ENCODE assay signal across 13 mouse cellular contexts in genomic region chr5:137668971-137669370, GRCm38 (mm10). TPM values are rescaled to one million over a fixed set of nuclear protein-coding genes. Genes with fewer than 3 reads are reported as not detected.
DNase-seq lines count a peak whose midpoint lies in the region; ATAC-seq lines count a peak whose summit lies in the region.
"Had no signal": no experiment of that assay in that cellular context is flagged by ENCODE, and none has a peak within 500 bp of the region (broad histone marks: within the 10 kb centered on the region; RNA-seq: fewer than 3 reads in every experiment).

No protein-coding gene starts in this region.

- H3K27ac ChIP-seq in embryonic facial prominence, embryonic 12.5 days: peak overlapping the region; percentile 19; the same call in 1 of the 2 replicates
- no peak overlapping the region for H3K27ac ChIP-seq in embryonic facial prominence, embryonic 10.5 days (replicated peaks)
- peak overlapping the region; percentile 42; the same call in 1 of the 2 replicates for H3K27ac ChIP-seq in stomach, embryonic 15.5 days
- H3K27ac ChIP-seq: layer of hippocampus, adult 2 months had no signal

- intact Hi-C loops in heart, postnatal 10 days (cut with DNase I): no loop called here

- H3K9ac ChIP-seq in embryonic facial prominence, embryonic 12.5 days: no peak overlapping the region
- H3K9ac ChIP-seq in stomach, embryonic 15.5 days: no peak overlapping the region

- no peaks in the 10 kb centered on the region for H3K9me3 ChIP-seq in embryonic facial prominence, embryonic 12.5 days
- no peaks in the 10 kb centered on the region for H3K9me3 ChIP-seq in embryonic facial prominence, embryonic 10.5 days
- H3K9me3 ChIP-seq in stomach, embryonic 15.5 days: no peaks in the 10 kb centered on the region

- ATAC-seq in embryonic facial prominence, embryonic 12.5 days (ENCODE audit: insufficient number of reproducible peaks, insufficient read depth, low FRiP score, low TSS enrichment): no peak
- ATAC-seq in stomach, embryonic 15.5 days (ENCODE audit: insufficient read depth, low FRiP score, low read depth): no peak
- ATAC-seq in CD4-positive, CD25-positive, alpha-beta regulatory T cell, adult 4 months: no peak

- 74% methylated on average over 10 of the region's 10 CpGs for WGBS in embryonic facial prominence, embryonic 12.5 days
- 86% methylated on average over 10 of the region's 10 CpGs for WGBS in embryonic facial prominence, embryonic 10.5 days
- 53% methylated on average over 10 of the region's 10 CpGs for WGBS in stomach, embryonic 15.5 days

- H3K27me3 ChIP-seq in embryonic facial prominence, embryonic 12.5 days: no peaks in the 10 kb centered on the region
- H3K27me3 ChIP-seq in embryonic facial prominence, embryonic 10.5 days (replicated peaks; ENCODE audit: low read depth, poor library complexity, severe bottlenecking): no peaks in the 10 kb centered on the region
- no peaks in the 10 kb centered on the region for H3K27me3 ChIP-seq in stomach, embryonic 15.5 days (replicated peaks)

- peaks cover 20% of the 10 kb centered on the region for H3K36me3 ChIP-seq in embryonic facial prominence, embryonic 12.5 days
- H3K36me3 ChIP-seq in embryonic facial prominence, embryonic 10.5 days (replicated peaks): peaks cover 40% of the 10 kb centered on the region
- peaks cover 7% of the 10 kb centered on the region; the same call in 1 of the 2 replicates for H3K36me3 ChIP-seq in stomach, embryonic 15.5 days

- no peak overlapping the region for H3K4me3 ChIP-seq in embryonic facial prominence, embryonic 12.5 days
- no peak overlapping the region for H3K4me3 ChIP-seq in embryonic facial prominence, embryonic 10.5 days
- no peak overlapping the region for H3K4me3 ChIP-seq in stomach, embryonic 15.5 days (replicated peaks)
- H3K4me3 ChIP-seq: layer of hippocampus, adult 2 months had no signal

- H3K4me1 ChIP-seq in embryonic facial prominence, embryonic 12.5 days: peaks cover 25% of the 10 kb centered on the region
- H3K4me1 ChIP-seq in embryonic facial prominence, embryonic 10.5 days: peaks cover 24% of the 10 kb centered on the region
- H3K4me1 ChIP-seq in stomach, embryonic 15.5 days: peaks cover 24% of the 10 kb centered on the region

- no peak for DNase-seq in embryonic facial prominence, embryonic 10.5 days (ENCODE audit: low spot score)
- DNase-seq in lung, postnatal 10 days: peak; percentile 50
- DNase-seq in lung, adult 18-20 months: no peak
- peak; percentile 66 to 68 for DNase-seq in heart, postnatal 10 days
- DNase-seq in thymus, postnatal 4 days: no peak
- DNase-seq: adrenal gland, adult 8-10 months; cerebellum, adult 9-10 months had no signal

- no peak overlapping the region for H3K4me2 ChIP-seq in embryonic facial prominence, embryonic 12.5 days (replicated peaks)
- no peak overlapping the region for H3K4me2 ChIP-seq in stomach, embryonic 15.5 days

RNA-seq across cellular contexts. Expression of gene Agfg2, which starts 15.6 kb away (rescaled TPM):
- polyA plus RNA-seq in embryonic facial prominence, embryonic 12.5 days (2016; fragmentation: Nextera tagmentation; extraction: Ambion mirVana): 21.7 and 22.2 TPM in 2 replicates
- 21.3 and 23.0 TPM in 2 replicates for polyA plus RNA-seq in embryonic facial prominence, embryonic 10.5 days (2016; fragmentation: Nextera tagmentation; extraction: Ambion mirVana)
- total RNA-seq in heart, postnatal 10 days (2021): 10 to 100 TPM; 11.8 to 14.0 TPM
- polyA plus RNA-seq in stomach, embryonic 15.5 days (2015; fragmentation: Nextera tagmentation; extraction: Ambion mirVana): 18.1 and 23.1 TPM in 2 replicates
- polyA plus RNA-seq in CD4-positive, CD25-positive, alpha-beta regulatory T cell, adult 4 months (2017; shearing (Covaris generic)): 10 to 100 TPM; 14.3 to 15.7 TPM

RNA-seq across cellular contexts. Expression of gene Irs3, which starts 23.5 kb away (rescaled TPM):
- 0.18 and 0.34 TPM in 2 replicates for polyA plus RNA-seq in embryonic facial prominence, embryonic 12.5 days (2016; fragmentation: Nextera tagmentation; extraction: Ambion mirVana)
- 0.16 and 0.34 TPM in 2 replicates for polyA plus RNA-seq in embryonic facial prominence, embryonic 10.5 days (2016; fragmentation: Nextera tagmentation; extraction: Ambion mirVana)
- under 1 TPM; 0.24 to 0.35 TPM for total RNA-seq in heart, postnatal 10 days (2021)
- 0.06 and 0.09 TPM in 2 replicates for polyA plus RNA-seq in stomach, embryonic 15.5 days (2015; fragmentation: Nextera tagmentation; extraction: Ambion mirVana)
- not detected for polyA plus RNA-seq in CD4-positive, CD25-positive, alpha-beta regulatory T cell, adult 4 months (2017; shearing (Covaris generic))
- total RNA-seq: hematopoietic stem cell, adult 5-6 weeks; liver, adult 2 months had no signal

RNA-seq across cellular contexts. Expression of gene Sap25, which starts 27.8 kb away (rescaled TPM):
- polyA plus RNA-seq in embryonic facial prominence, embryonic 12.5 days (2016; fragmentation: Nextera tagmentation; extraction: Ambion mirVana): 6.6 and 6.8 TPM in 2 replicates
- polyA plus RNA-seq in embryonic facial prominence, embryonic 10.5 days (2016; fragmentation: Nextera tagmentation; extraction: Ambion mirVana): 9.0 and 9.2 TPM in 2 replicates
- total RNA-seq in heart, postnatal 10 days (2021): 1 to 10 TPM; 3.2 to 3.9 TPM
- 5.8 and 8.9 TPM in 2 replicates for polyA plus RNA-seq in stomach, embryonic 15.5 days (2015; fragmentation: Nextera tagmentation; extraction: Ambion mirVana)
- 10 to 100 TPM; 43.0 to 46.6 TPM for polyA plus RNA-seq in CD4-positive, CD25-positive, alpha-beta regulatory T cell, adult 4 months (2017; shearing (Covaris generic))

RNA-seq across cellular contexts. Expression of gene Gm20605, which starts 40.0 kb away (rescaled TPM):
- 9.2 and 11.8 TPM in 2 replicates for polyA plus RNA-seq in embryonic facial prominence, embryonic 12.5 days (2016; fragmentation: Nextera tagmentation; extraction: Ambion mirVana)
- polyA plus RNA-seq in embryonic facial prominence, embryonic 10.5 days (2016; fragmentation: Nextera tagmentation; extraction: Ambion mirVana): 14.2 and 14.6 TPM in 2 replicates
- total RNA-seq in heart, postnatal 10 days (2021): 1 to 10 TPM; 5.0 to 5.9 TPM
- polyA plus RNA-seq in stomach, embryonic 15.5 days (2015; fragmentation: Nextera tagmentation; extraction: Ambion mirVana): 6.6 and 9.4 TPM in 2 replicates
- 10 to 100 TPM; 11.5 to 15.5 TPM for polyA plus RNA-seq in CD4-positive, CD25-positive, alpha-beta regulatory T cell, adult 4 months (2017; shearing (Covaris generic))

RNA-seq across cellular contexts. Expression of gene Lrch4, which starts 40.0 kb away (rescaled TPM):
- 30.8 and 34.0 TPM in 2 replicates for polyA plus RNA-seq in embryonic facial prominence, embryonic 12.5 days (2016; fragmentation: Nextera tagmentation; extraction: Ambion mirVana)
- 36.7 and 46.5 TPM in 2 replicates for polyA plus RNA-seq in embryonic facial prominence, embryonic 10.5 days (2016; fragmentation: Nextera tagmentation; extraction: Ambion mirVana)
- 10 to 100 TPM; 20.2 to 21.7 TPM for total RNA-seq in heart, postnatal 10 days (2021)
- 36.0 and 38.5 TPM in 2 replicates for polyA plus RNA-seq in stomach, embryonic 15.5 days (2015; fragmentation: Nextera tagmentation; extraction: Ambion mirVana)
- polyA plus RNA-seq in CD4-positive, CD25-positive, alpha-beta regulatory T cell, adult 4 months (2017; shearing (Covaris generic)): 10 to 100 TPM; 46.5 to 81.2 TPM

Comparison
In these comparisons a context has a peak if more than half of its experiments do, and no peak if none do; other contexts are left out.
1. DNase-seq: peak in lung, postnatal 10 days (single experiment) and heart, postnatal 10 days (2 of 2); none in embryonic facial prominence, embryonic 10.5 days (single experiment), lung, adult 18-20 months (0 of 2) and thymus, postnatal 4 days (single experiment).